Mouse (Mus musculus) T-helper 1 cell (primary cell): ENCODE data around the gene Aff1.

Source experiments
- in situ Hi-C: fragments of 300-600 bp; cut with MboI, MseI; formaldehyde crosslinking; loops from one replicate; pipeline ENCODE4 v1.15.1; 2025; ENCODE audit warnings: high pct_unique_total_duplicates

Aff1 gene

DNA sequence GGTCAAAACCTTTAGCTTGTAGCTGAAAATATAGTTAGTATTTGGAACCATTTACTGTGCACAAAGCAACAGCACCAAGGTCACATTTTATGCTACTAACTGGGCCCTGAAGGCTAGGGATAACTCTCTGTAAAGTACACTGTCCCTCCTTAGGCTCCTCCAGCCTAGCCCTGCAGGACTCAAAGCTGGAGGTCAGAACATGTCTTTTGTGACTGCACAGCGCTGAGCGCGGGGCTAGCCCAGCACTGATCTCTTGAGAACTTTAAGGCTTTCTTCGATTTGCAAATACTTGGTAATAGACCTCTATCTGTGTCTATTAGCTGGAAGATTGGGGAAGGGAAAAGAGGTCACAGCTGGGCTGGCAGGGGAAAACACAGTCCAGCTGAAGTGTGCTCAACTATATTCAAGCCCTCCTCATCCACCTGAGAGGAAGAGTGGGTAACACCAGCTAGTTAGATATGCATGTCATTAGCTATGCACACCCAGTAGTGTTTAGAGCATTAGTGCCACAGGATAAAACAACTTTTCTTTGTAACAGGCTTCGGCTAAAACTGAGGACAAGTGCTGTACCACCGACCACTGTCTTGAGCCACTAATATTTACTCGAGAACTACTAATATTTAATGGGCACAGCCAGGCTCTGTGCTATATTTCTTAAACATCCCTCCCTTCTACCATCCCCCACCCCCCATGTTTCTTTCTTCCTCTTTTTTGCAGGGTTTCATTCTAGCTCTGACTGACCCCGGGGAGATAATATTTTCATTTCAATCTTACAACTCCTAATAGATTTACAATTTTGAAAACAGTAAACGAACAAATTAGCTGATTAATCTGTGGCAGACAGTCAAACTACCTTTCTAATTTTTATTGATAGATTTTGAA is 33.3 kb downstream of the Aff1 start:
- in situ Hi-C loops, result no loop called here

DNA sequence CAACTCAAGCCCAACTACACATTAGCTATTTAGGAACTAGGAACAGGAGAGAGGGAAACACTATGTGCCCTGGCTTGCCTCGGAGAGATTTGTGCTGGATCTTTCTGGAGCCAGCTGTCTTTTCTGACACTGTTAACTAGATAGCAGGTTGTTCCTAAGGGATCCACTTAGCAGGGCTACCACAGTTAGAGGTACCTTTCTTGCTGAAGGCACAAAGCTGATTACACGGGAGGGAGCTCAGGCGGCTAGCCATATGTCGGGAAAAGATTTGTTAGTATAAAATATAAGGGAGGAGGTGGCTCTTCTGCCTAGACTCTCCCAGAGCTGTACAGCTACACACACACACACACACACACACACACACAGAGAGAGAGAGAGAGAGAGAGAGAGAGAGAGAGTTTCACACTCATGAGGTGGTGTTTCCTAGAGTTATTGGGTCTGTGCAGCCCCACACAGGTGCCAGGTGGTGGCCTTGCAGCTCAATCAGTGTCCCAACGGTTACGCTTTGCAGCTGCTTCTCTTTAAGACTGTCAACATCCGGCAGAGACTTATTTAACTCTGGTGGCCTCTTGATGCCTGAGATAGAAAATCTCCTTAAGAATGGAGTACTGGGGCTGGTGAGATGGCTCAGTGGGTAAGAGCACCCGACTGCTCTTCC is 34.2 kb downstream of the Aff1 start:
- in situ Hi-C loops, result no loop called here

DNA sequence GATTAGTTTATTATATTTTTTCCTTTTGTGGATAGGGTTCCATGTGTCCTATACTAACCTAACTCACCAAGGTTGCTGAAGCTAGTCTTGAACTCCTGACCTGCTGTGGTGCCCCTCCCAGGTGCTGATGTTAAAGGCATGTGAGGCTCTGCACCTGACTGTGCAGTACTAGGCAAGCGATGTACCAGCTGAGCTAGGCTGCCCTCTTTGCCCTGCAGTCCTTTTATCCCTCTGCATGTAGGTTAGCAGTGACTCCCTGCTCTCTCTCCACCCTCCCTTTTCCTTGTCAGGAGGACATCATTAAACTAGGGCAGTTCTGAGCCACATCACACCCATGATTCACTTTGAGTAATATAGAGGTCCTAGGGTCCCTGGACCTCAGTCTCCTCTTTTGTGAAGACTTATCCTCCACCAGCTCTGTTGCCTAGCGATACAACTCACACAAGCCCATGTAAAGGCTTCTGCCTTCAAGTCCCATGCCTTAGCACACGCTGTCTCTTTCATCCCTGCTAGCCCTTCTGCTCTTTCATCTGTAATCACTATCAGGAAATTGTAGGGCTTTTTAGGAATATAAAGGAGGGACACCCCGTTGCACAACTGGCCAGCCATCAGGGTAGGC is 35.7 kb downstream of the Aff1 start:
- in situ Hi-C loops, result no loop called here

DNA sequence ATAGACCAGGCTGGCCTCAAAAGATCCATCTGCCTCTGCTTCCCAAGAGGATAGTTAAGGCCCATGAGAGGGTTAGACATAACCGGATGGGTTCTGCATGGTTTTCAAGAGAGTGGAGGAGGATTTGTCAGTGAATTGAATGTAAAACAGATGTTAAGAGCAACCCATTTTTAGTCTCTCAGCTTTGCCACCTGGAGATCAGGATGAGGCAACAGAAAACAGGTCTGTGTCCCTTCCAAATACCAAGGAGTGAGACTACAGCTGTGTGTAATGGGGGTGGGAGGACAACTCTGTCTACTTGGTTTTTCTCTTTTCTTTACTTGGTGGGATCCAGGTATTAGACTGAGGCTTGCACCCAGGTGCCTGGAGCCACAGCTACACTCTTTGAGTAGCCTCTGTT is 37.1 kb downstream of the Aff1 start:
- in situ Hi-C loops, result no loop called here

DNA sequence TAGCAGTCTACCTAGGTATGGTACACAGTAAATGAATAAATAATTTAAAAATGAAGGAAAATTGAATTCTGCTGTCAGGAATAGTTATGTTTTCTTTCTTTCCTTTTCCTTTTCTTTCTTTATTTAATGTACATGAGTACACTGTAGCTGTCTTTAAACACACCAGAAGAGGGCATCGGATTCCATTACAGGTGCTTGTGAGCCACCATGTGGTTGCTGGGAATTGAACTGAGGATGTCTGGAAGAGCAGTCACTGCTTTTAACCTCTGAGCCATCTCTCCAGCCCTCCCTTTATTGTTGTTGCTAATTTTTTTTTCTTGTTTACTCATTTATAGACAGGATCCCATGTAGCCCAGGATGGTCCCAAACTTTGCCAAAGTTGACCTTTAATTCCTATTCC is 38.0 kb downstream of the Aff1 start:
- in situ Hi-C loops, result no loop called here

DNA sequence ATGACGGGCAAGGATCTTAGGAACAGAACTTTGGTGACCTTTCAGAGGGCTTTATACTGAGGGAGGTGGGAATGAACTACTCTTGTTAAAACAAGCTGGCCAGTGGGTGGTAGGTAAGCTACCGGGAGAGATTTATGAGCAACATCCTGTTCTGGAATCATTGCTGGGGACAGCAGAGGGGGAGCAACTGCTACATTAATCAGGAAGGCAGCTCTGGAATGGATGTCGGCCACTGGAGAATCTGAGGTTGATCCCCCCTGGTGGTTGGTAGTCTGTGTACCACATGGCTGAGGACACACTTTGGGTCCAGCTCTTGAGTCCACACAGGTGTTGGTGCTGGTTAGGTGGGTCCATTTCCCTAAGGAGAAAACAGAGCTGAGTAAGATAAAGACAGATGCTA is 38.6 kb downstream of the Aff1 start:
- in situ Hi-C loops, result no loop called here

DNA sequence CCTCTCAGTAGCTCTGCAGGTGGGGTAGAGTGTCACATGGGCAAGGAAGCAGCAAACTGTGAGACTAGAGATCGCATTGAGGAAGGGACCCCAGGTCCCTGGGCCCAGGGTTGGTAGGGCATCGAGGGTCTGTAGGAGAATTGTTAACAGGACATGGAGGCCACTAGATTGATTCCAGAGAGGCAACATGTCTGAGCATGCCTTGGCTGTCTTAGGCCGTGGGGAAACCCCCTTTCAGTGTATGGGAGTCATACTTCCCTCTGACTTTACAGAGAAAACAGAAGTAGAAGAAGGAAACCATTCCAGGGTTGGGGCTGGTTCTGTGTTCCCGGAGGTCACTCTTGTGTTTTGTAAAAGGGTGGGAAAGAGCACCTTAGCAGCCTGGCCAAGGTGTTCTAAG is 40.4 kb downstream of the Aff1 start:
- in situ Hi-C loops, result no loop called here

DNA sequence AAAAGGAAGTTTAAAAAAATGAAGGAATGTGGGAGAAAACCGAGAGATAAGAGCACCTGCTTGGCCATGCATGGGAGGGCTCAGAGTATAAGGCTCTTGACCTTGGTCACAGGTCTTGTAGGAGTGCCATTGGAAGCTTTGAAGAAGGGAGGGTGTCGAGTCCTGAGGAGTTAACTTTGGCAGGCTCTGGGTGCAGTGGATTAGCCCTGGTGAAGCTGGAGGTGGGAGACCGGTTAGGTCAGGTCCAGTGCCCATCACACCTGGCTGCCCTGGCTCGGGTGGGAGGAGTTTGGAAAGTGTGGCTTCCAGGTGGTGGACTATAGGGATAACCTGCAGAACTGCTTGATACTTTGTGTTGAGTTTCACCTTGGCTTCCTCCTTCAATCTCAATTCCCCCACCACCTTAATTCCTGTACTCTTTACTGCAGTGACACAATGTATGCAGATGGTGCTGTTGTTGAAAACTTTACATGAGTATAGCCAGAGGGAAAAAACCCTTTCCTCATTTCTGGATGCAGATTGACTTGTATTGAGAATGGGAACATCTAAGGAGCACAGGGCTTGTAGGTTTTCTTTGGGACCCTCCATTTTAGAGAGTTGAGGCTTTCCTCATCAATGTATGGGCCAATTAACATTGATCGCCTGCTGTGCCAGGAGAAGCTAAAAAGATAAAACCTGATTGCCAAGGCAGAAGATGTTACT is 43.4 kb downstream of the Aff1 start:
- in situ Hi-C loops, result no loop called here

DNA sequence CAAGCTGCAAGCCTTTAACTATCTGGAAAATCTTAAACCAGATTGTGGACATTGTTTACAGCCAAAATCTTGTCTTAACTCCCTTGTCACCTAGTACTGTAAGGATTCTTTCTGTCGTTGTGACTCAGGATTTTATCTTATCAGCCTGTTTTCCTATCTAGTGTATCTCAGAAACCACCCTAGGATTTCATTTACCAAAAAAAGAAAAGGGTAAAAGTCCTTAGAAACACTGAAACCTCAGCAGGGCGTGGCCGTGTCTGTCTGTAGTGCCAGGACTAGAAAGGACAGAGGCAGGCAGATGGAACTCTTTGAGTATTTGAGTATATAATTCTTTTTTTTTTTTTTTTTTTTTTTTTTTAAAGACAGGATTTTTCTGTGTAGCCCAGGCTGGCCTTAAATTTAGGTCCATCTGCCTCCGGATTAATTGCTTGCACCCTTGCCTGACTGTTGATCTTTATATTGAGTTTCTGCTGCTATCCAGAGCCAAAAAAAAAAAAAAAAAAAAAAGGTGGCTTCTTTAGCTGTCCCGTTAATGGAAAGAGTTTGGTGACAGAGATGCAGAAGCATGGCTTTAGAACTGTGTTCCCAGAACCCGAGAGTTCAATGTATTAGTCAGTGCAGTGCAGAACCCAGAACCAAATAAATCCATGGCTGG is 44.5 kb downstream of the Aff1 start:
- in situ Hi-C loops, result no loop called here

DNA sequence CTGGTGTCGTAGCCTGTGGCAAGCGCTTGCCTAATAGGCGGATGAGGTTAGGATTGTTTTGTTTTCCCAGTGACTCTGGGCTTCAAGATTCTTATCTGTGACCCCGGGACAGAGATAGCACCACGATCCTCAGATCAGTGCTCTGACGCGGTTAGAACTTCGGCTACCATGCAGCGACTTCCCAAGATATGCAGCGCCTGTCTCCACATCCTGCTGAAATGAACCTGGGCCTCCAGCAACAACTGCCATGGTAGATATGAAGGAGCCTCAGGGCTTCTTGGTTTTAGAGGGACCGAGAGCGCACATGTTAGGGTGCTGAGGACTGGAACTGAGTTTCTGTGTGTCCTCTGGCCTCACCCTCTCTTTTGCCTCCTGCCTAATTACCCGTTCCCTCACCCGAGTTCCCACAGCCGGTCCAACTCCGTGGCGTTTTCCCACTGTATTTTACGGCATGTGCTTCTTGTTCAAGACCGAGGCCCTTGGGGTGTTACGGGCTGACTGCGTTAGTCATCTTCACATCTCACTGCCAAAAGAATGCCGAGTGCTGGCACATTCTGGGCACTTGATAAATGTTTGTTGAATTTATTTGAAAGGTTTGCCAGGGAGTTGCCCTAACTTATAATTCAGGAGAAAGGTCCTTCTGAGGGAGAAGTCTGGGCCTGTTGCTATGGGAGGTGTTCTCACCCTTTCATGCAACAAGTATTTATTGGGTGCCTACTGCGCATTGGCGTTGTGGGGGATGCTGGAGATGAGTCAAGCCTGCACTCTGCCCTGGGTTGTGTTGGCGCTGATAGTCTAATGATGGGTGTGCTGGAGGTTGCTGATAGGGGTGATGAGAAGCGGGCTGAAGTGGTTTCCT is 45.3 kb downstream of the Aff1 start:
- in situ Hi-C loops, result no loop called here

DNA sequence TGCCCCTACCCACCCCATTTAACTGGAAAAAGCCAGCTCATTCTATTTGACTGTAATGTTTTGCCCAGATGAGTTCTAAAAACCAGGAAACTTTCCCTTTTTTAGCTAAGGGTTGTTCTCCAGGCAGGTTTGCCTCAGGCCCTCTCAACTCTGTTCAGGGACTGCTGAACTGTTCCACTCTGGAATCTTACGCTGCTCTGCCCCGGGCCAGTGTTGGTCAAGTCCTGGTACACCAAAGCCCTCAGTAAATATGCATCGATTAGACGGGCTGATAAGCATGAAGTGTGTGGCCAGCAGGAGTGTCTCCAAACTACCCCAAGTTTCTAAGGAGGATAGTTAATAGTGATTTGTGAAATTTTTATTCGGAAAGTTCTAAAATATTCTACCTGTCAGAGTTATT is 46.3 kb downstream of the Aff1 start:
- in situ Hi-C loops, result no loop called here

DNA sequence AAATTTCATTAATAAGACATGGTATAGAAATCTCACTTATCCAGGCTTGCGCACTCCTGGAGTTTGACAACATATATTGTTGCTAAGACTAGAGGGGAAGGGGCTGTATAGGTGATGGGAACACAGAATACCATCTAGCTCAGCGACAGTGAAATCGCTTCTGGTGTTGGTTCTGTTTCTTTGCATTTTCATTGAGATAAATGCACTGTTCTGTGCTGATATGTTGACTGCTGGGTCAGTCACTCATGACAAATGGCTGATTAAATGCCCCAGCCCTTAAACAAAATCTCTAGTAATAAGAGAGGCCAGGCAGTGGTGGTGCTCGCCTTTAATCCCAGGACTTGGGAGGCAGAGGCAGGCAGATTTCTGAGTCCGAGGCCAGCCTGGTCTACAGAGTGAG is 47.0 kb downstream of the Aff1 start:
- in situ Hi-C loops, result no loop called here

DNA sequence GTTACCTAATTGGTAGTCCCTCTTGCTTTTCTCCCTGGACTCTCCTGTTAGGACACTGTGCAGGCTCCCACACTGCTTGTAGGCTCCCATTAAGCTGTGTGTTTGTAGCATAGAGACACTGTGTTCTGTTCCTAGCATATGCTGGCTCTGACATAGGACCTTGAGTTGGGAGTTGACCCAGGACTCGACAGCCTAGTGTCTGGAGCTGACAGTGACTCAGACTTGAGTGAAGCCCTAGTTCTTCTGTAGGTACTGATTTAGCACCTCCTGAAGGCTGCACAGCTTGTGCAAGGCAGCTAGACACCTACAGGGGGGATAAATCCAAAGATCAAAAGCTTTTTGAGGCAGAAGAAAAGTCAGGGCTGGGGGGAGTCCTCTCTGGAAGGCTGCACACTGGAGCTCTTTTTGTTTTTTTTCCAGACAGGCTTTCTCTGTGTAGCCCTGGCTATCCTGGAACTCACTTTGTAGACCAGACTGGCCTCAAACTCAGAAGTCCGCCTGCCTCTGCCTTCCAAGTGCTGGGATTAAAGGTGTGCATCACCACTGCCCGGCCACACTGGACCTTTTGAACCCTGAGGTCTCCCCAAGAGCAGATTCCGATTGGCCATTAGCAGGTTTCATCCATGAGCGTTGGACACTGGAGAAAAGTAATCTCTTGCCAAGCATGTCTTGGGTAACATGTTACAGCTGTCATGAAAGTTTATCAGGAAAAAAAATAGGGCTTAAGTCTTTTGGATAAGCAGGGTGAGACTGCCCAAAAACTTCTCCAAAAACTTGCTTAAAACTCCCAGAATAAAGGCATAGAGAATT is 48.1 kb downstream of the Aff1 start:
- in situ Hi-C loops, result no loop called here

DNA sequence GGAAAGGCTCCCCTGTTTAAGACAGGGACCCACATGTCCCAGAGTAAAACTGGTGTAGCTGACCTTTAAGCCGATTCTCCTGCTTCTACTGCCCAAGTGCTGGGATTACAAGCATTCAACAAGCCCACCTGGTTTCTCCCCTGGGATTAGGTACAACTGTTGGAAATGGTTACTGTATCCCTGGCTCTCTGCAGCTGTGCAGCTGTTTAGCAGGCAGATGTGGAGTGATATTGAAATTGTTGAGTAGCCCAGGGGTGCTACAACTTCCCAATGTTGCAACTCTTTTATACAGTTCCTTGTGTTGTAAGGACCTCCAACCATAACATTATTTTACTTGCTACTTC is 48.7 kb downstream of the Aff1 start:
- in situ Hi-C loops, result no loop called here

DNA sequence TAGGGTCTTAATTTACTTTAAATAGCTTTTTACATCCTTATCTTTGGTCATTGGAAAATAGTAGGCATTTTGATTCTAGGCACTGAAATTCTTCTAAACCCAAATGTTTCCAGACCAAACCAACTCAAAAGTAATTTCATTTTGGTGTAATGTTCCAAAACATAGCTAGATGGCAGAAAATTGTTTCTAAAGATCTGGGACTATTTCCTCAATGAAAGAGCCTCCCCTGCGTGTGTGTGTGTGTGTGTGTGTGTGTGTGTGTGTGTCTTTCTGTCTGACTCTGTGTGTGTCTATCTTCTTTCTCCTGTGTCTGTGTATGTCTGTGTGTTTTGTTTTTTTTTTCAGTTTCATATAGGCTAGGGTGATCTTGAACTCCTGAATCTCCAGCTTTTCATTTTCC is 49.3 kb downstream of the Aff1 start:
- in situ Hi-C loops, result no loop called here

DNA sequence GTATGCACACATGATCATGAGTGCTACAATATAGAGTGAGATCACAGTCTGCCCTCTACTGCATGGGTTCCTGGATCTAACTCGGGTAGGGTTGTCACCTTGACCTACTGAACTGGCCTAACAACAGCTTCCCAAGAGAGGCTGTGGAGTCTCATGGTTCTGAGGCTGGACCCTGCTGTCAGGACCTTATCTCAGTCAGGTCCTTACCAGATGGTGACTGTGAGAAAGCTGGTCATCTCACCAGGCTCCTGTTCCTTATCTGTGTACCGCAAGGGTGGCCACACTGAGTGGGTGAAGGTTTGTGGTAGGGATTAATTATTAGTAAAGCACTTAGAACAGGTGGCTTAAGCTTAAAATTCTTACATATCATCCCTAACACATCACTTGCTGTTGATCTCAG is 49.8 kb downstream of the Aff1 start:
- in situ Hi-C loops, result no loop called here

DNA sequence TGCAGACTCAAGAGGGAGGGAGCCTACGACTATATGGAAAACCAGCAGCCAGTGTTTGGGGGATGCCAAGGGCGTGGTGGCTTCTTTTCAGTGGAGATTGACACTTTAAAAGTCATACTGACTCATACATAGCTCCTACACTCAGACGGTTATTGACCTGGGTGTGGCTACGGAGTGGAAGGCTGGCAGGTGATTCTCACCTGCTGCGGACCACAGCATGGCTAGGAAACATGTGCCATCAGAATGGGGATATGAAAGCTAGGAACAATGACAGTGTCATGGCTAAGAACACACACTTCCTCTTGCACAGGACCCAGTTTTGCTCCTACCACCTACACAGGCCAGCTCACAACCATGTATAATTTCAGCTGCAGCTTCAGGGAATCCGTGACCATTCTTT is 52.4 kb downstream of the Aff1 start:
- in situ Hi-C loops, result no loop called here

DNA sequence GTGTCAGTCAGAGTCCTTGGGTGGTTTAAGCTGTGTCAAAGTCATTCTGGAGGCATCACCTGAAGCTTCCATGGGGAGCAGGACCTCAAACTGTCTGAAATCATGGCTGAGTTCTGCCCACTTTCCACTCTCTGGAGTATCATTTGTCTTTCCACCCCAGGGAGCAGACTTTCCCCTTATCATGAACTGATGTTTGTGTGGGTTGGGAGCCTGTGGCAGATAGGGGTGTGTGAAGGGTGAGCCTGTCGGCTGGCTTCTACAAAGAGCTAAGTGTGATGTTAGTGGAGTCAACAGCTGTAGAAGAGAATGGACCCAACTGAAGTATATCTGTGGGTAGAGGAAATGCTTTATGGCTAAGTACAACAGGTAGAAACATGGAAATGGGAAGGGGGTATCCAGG is 53.5 kb downstream of the Aff1 start:
- in situ Hi-C loops, result loop anchor here (5.0 kb wide), 2 partner anchors 48 to 297 kb away; no protein-coding TSS in a partner anchor

DNA sequence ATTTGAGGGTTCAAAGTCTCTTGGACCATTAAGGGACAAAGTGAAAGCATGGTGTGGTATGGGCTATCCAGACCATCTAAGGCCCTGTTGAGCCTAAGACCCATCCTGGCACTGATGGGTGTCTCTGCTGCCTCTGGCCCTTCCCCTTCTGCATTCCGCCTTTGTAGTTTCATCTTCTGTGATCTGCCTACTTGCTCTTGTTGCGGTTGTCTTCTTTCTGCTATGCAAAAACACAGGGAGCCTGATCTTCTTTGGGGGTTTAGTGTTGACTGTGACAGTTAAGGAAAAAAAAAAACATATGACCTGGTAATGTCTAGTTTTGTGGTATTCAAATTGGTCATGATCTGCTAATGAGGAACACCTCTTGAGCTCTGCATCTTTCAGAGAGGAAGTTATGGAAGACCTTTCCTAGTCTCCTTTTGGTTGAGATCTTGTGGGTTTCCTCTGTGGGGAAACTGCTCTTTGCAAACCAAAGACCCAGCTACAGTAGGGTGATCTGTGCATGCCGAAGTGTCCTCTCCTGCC is 54.4 kb downstream of the Aff1 start:
- in situ Hi-C loops, result loop anchor here (5.0 kb wide), 2 partner anchors 49 to 296 kb away; no protein-coding TSS in a partner anchor

DNA sequence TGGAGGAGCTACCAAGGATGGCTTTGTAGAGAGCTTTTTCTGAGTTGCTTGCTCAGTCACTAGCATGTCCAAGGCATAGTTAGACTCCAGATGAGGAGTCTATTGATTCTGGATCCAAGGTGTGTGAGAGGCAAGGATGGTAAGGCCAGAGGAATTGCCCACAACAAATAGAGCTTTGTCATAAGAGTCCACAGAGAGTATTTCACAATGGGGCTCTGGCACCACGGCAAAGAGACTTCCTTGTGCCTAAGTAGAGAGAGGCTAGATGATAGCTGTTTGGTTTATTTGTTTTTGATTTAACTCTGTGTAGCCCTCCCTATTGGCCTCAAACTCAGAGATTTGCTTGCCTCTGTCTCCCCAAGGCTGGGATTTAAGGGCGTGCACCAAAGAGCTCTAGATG is 54.9 kb downstream of the Aff1 start:
- in situ Hi-C loops, result loop anchor here (5.0 kb wide), 2 partner anchors 50 to 295 kb away; no protein-coding TSS in a partner anchor
